Mouse (Mus musculus): ENCODE data around the gene Mdn1. TPM values are rescaled to one million over a fixed set of nuclear protein-coding genes. Genes with fewer than 3 reads are reported as not detected.

The Mdn1 gene
- polyA plus RNA-seq, 1 experiment from 2014 or later, result 18.7 TPM

DNA sequence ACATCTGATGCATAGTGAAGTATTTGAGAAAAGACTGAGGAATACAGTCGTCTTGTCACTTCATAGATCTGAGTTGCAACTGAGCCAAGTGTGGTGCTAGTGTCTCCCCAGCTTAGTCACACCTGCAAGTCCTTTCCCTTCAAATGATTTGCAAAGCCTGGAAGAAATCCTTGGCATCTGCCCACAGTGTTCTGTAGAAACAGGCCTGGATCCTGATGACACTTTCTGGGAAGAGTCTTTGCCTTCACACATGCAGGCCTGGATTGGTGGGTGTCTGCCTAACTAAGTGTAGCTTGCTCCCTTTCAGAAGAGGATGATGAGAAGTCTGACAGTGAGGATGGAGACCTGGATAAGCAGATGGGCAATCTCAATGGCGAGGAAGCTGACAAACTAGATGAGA, 100.5 kb downstream of the Mdn1 start:
- H3K27me3 ChIP-seq (ENCODE audit: control insufficient read depth, insufficient read depth, low read length), result no peaks in the 10 kb centered on the region
- DNase-seq (no peak), ATAC-seq (ENCODE audit: low FRiP score, low TSS enrichment) (no peak)
- no peak overlapping the region for H3K4me3 ChIP-seq (replicated peaks; ENCODE audit: low read depth, low read length)
- no peak overlapping the region for H3K9ac ChIP-seq (replicated peaks; ENCODE audit: low read length)
- H3K36me3 ChIP-seq (ENCODE audit: control insufficient read depth, insufficient read depth, low read length), result peaks cover 84% of the 10 kb centered on the region
- H3K27ac ChIP-seq (replicated peaks; ENCODE audit: low read depth, low read length), result no peak overlapping the region
- no peaks in the 10 kb centered on the region for H3K4me1 ChIP-seq (ENCODE audit: control insufficient read depth, insufficient read depth, low read length)
- no peak overlapping the region for H3K4me2 ChIP-seq (ENCODE audit: low read length)
- 91% methylated on average over 2 of the region's 2 CpGs for WGBS
- H3K9me3 ChIP-seq (ENCODE audit: control insufficient read depth, low read length), result no peaks in the 10 kb centered on the region

DNA sequence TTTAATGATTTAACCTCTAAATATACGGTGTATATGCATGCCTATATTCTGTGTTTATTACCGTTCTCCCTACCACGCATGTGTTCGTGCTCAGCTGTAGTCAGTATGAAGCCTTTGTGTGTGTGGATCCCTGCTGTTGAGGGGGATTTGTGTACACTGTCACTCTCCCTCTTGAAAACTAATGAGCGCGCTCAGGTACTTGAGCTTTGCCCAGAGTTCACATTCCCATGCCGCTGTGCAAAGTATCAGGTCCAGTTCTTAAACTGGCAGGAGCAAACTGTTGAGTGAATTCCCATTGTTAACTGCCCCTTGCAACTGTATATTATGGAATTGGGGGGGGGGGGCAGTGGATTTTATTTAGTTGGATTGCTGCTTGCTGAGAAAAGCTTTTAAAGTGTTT, 110.6 kb downstream of the Mdn1 start:
- no peaks in the 10 kb centered on the region for H3K27me3 ChIP-seq (ENCODE audit: control insufficient read depth, insufficient read depth, low read length)
- no peaks in the 10 kb centered on the region for H3K4me1 ChIP-seq (ENCODE audit: control insufficient read depth, insufficient read depth, low read length)
- H3K9me3 ChIP-seq (ENCODE audit: control insufficient read depth, low read length), result no peaks in the 10 kb centered on the region
- WGBS, result 81% methylated on average over 7 of the region's 7 CpGs
- no peak overlapping the region for H3K4me2 ChIP-seq (ENCODE audit: low read length)
- ATAC-seq (ENCODE audit: low FRiP score, low TSS enrichment) (no peak), DNase-seq (no peak)
- no peak overlapping the region for H3K4me3 ChIP-seq (replicated peaks; ENCODE audit: low read depth, low read length)
- H3K36me3 ChIP-seq (ENCODE audit: control insufficient read depth, insufficient read depth, low read length), result peaks cover 77% of the 10 kb centered on the region
- no peak overlapping the region for H3K9ac ChIP-seq (replicated peaks; ENCODE audit: low read length)
- no peak overlapping the region for H3K27ac ChIP-seq (replicated peaks; ENCODE audit: low read depth, low read length)

DNA sequence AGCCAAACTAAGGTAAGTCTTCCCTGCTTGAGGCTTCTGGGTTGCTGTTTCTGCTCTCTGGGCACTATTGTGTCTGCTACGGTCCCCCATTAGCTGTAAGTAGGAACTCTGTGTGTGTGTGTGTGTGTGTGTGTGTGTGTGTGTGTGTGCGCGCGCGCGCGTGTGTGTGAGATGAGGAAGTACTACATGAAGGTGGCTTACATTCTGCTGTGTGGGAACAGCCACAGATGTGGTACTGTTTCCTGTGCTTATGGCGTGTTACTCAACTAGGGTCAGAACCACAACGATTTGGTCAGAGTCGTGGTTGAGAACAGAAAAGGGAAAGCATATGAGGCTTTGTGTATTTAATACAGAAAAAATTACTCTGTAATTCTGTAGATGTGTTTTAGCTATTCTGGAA, 111.1 kb downstream of the Mdn1 start:
- H3K9ac ChIP-seq (replicated peaks; ENCODE audit: low read length), result no peak overlapping the region
- DNase-seq (no peak), ATAC-seq (ENCODE audit: low FRiP score, low TSS enrichment) (no peak)
- no peak overlapping the region for H3K4me3 ChIP-seq (replicated peaks; ENCODE audit: low read depth, low read length)
- H3K27me3 ChIP-seq (ENCODE audit: control insufficient read depth, insufficient read depth, low read length), result no peaks in the 10 kb centered on the region
- H3K9me3 ChIP-seq (ENCODE audit: control insufficient read depth, low read length), result no peaks in the 10 kb centered on the region
- H3K4me2 ChIP-seq (ENCODE audit: low read length), result no peak overlapping the region
- H3K4me1 ChIP-seq (ENCODE audit: control insufficient read depth, insufficient read depth, low read length), result no peaks in the 10 kb centered on the region
- no peak overlapping the region for H3K27ac ChIP-seq (replicated peaks; ENCODE audit: low read depth, low read length)
- 94% methylated on average over 10 of the region's 10 CpGs for WGBS
- H3K36me3 ChIP-seq (ENCODE audit: control insufficient read depth, insufficient read depth, low read length), result peaks cover 77% of the 10 kb centered on the region

DNA sequence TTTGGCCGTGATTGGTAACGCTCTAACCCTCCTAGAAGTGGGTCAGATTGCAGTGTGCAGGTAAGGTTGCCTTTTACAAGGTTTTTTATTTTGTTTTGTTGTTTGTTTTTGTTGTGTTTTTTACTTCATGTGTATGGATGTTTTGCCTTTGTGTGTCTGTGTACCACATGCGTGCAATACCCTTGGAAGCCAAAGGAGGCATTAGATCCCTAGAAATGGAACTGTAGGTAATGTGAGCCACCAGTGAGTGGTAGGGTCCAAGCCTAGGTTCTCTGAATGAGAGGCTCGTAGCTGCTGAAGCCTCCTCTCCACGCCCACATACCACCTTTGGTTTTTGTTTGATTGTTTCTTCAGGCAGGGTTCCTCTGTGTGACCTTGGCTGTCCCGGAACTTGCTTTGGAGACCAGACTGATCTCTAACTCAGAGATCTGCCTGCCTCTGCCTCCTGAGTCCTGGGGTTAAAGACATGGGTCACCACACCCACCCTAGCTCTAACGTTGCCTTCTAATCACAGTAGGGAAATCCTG, 113.4 kb downstream of the Mdn1 start:
- Histone ChIP-seq H3K9ac (replicated peaks; ENCODE audit: low read length) (no peak overlapping the region), H3K27ac (replicated peaks; ENCODE audit: low read depth, low read length) (no peak overlapping the region), H3K9me3 (ENCODE audit: control insufficient read depth, low read length) (no peaks in the 10 kb centered on the region), H3K27me3 (ENCODE audit: control insufficient read depth, insufficient read depth, low read length) (no peaks in the 10 kb centered on the region), H3K36me3 (ENCODE audit: control insufficient read depth, insufficient read depth, low read length) (peaks cover 81% of the 10 kb centered on the region), H3K4me2 (ENCODE audit: low read length) (no peak overlapping the region), H3K4me1 (ENCODE audit: control insufficient read depth, insufficient read depth, low read length) (no peaks in the 10 kb centered on the region), H3K4me3 (replicated peaks; ENCODE audit: low read depth, low read length) (no peak overlapping the region)
- no peak for ATAC-seq (ENCODE audit: low FRiP score, low TSS enrichment)
- 97% methylated on average over 7 of the region's 7 CpGs for WGBS
- DNase-seq, result no peak

- no peak overlapping the region for H3K9ac ChIP-seq (replicated peaks; ENCODE audit: low read length)
- H3K9me3 ChIP-seq (ENCODE audit: control insufficient read depth, low read length), result no peaks in the 10 kb centered on the region
- H3K4me2 ChIP-seq (ENCODE audit: low read length), result no peak overlapping the region
- H3K27ac ChIP-seq (replicated peaks; ENCODE audit: low read depth, low read length), result no peak overlapping the region
- 94% methylated on average over 4 of the region's 4 CpGs for WGBS
- ATAC-seq (ENCODE audit: low FRiP score, low TSS enrichment), result no peak
- peaks cover 11% of the 10 kb centered on the region for H3K36me3 ChIP-seq (ENCODE audit: control insufficient read depth, insufficient read depth, low read length)
- no peaks in the 10 kb centered on the region for H3K27me3 ChIP-seq (ENCODE audit: control insufficient read depth, insufficient read depth, low read length)
- H3K4me1 ChIP-seq (ENCODE audit: control insufficient read depth, insufficient read depth, low read length), result no peaks in the 10 kb centered on the region
- H3K4me3 ChIP-seq (replicated peaks; ENCODE audit: low read depth, low read length), result no peak overlapping the region
- no peak for DNase-seq
These were observed 123.1 kb downstream of the Mdn1 start for GRCm38 (mm10) chr4:32779996-32780395.

DNA sequence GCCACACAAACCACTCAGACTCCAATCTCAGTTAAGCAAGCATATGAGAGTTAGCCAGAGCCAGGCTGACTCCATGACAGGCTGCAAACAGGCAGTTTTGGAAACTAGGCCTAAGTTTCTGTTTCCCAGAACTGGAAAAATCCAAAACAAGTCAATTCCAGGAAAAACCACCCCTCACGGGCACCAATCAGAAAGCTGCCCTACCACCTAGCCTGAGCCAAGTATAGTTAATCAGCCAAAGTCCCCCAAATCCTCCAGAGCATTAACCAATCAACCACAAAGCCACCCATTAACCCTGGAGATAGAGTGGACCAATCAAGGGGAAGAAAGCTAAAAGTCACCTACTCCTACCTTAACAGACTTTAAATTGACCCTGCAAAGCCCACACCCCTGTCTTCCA, 130.2 kb downstream of the Mdn1 start:
- no peak overlapping the region for H3K27ac ChIP-seq (replicated peaks; ENCODE audit: low read depth, low read length)
- 94% methylated on average over 1 of the region's 1 CpGs for WGBS
- no peak overlapping the region for H3K4me3 ChIP-seq (replicated peaks; ENCODE audit: low read depth, low read length)
- ATAC-seq (ENCODE audit: low FRiP score, low TSS enrichment), result no peak
- no peaks in the 10 kb centered on the region for H3K36me3 ChIP-seq (ENCODE audit: control insufficient read depth, insufficient read depth, low read length)
- H3K9me3 ChIP-seq (ENCODE audit: control insufficient read depth, low read length), result no peaks in the 10 kb centered on the region
- no peak for DNase-seq
- H3K4me1 ChIP-seq (ENCODE audit: control insufficient read depth, insufficient read depth, low read length), result no peaks in the 10 kb centered on the region
- H3K27me3 ChIP-seq (ENCODE audit: control insufficient read depth, insufficient read depth, low read length), result no peaks in the 10 kb centered on the region
- H3K9ac ChIP-seq (replicated peaks; ENCODE audit: low read length), result no peak overlapping the region
- no peak overlapping the region for H3K4me2 ChIP-seq (ENCODE audit: low read length)

DNA sequence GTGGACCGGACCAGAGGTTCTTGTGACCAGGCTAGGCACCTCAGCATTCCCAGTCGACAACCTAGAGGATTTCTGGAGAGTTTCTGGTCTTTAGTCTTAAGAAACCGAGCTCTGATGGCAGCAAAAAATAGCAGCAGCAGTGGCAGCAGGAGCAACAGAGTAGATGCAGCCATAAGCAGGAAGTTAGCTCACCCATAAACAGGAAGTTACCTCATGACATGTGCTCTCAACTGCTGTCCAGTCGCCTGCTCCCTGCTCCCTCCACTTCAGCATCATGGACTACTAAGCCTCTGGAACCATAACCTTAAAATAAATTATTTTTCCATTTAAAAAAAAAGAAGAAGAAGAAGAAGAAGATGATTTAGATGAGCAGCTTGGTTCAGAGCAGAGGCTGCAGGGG, 132.1 kb downstream of the Mdn1 start:
- no peak for ATAC-seq (ENCODE audit: low FRiP score, low TSS enrichment)
- WGBS, result 93% methylated on average over 4 of the region's 4 CpGs

DNA sequence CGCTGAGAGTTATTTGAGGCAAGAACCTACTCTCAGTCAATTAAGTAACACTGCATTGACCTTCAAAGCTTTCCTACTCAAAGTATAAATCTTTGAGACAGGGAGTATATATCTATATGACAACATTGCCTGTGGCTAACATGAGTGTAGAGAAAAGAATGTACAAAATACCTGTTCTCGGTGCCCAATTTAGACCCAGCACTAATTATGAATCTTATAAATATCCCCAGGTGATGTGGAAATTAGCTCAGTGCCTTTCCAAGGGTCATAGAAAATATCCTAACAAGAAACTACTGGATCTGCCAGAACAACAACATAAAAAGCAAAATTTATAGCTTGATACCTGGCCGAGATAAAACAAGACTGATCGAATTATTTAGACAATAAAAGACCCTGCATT, 142.1 kb downstream of the Mdn1 start:
- ATAC-seq (ENCODE audit: low FRiP score, low TSS enrichment) (no peak), DNase-seq (no peak)
- 97% methylated on average over 4 of the region's 4 CpGs for WGBS
- Histone ChIP-seq H3K36me3 (ENCODE audit: control insufficient read depth, insufficient read depth, low read length) (0 out of 2 replicates have a peak, but pooled peaks cover 3% of the 10 kb centered on the region), H3K27me3 (ENCODE audit: control insufficient read depth, insufficient read depth, low read length) (no peaks in the 10 kb centered on the region), H3K4me3 (replicated peaks; ENCODE audit: low read depth, low read length) (no peak overlapping the region), H3K9me3 (ENCODE audit: control insufficient read depth, low read length) (no peaks in the 10 kb centered on the region), H3K4me1 (ENCODE audit: control insufficient read depth, insufficient read depth, low read length) (peaks cover 7% of the 10 kb centered on the region), H3K4me2 (ENCODE audit: low read length) (no peak overlapping the region), H3K27ac (replicated peaks; ENCODE audit: low read depth, low read length) (no peak overlapping the region), H3K9ac (replicated peaks; ENCODE audit: low read length) (no peak overlapping the region)

More for the DNA sequence above, 132.1 kb downstream of the Mdn1 start:
- no peak overlapping the region for H3K27ac ChIP-seq (replicated peaks; ENCODE audit: low read depth, low read length)
- no peak overlapping the region for H3K4me2 ChIP-seq (ENCODE audit: low read length)
- no peak for DNase-seq
- no peak overlapping the region for H3K4me3 ChIP-seq (replicated peaks; ENCODE audit: low read depth, low read length)
- H3K36me3 ChIP-seq (ENCODE audit: control insufficient read depth, insufficient read depth, low read length), result no peaks in the 10 kb centered on the region
- H3K9ac ChIP-seq (replicated peaks; ENCODE audit: low read length), result no peak overlapping the region
- H3K27me3 ChIP-seq (ENCODE audit: control insufficient read depth, insufficient read depth, low read length), result no peaks in the 10 kb centered on the region
- H3K9me3 ChIP-seq (ENCODE audit: control insufficient read depth, low read length), result no peaks in the 10 kb centered on the region
- no peaks in the 10 kb centered on the region for H3K4me1 ChIP-seq (ENCODE audit: control insufficient read depth, insufficient read depth, low read length)

GRCm38 (mm10) chr4:32799966-32800576, 143.2 kb downstream of the Mdn1 start, which contains the start of gene Lyrm2:
Gene Lyrm2, plus strand, starts transcription at chr4:32800253.
- Histone ChIP-seq H3K4me2 (ENCODE audit: low read length) (peak within 1 kb of the TSS; percentile 75), H3K4me1 (ENCODE audit: control insufficient read depth, insufficient read depth, low read length) (peaks cover 7% of the 10 kb centered on the region), H3K9ac (replicated peaks; ENCODE audit: low read length) (peak within 1 kb of the TSS; percentile 92), H3K36me3 (ENCODE audit: control insufficient read depth, insufficient read depth, low read length) (peaks cover 6% of the 10 kb centered on the region), H3K4me3 (replicated peaks; ENCODE audit: low read depth, low read length) (peak within 1 kb of the TSS; percentile 83), H3K9me3 (ENCODE audit: control insufficient read depth, low read length) (no peaks in the 10 kb centered on the region), H3K27me3 (ENCODE audit: control insufficient read depth, insufficient read depth, low read length) (no peaks in the 10 kb centered on the region), H3K27ac (replicated peaks; ENCODE audit: low read depth, low read length) (peak within 1 kb of the TSS; percentile 99)
- peak; percentile 91 for DNase-seq
- ATAC-seq (ENCODE audit: low FRiP score, low TSS enrichment), result peak; percentile 91
- WGBS, result under 1% methylated on average over 53 of the region's 53 CpGs

Measured in midbrain, embryonic 14.5 days (tissue).